Mouse (Mus musculus): ENCODE data around the gene Rtl10. TPM values are rescaled to one million over a fixed set of nuclear protein-coding genes. Genes with fewer than 3 reads are reported as not detected.

Rtl10 gene
- polyA plus RNA-seq, 1 experiment from 2014 or later = 5.4 TPM

DNA sequence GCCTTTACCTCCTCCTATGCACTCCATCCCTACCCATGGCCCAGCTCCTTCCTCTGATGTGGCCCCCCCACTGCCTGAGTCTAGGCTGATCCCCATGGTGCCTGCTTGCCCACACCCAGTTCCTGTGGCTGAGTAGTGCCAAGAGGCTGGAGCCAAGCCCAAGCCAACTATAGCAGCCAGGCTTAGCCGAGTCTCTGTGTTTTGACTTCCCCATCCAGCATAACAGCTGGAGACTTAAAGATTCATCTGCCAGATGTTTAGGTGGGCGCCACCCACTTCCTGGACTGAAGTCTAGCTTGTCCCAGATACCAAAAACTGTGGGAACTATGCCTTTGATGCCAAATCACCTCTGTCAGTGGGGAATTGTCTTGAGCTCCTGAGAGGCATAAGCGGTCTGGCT, 34.4 kb upstream of the Rtl10 start:
- no peak for ATAC-seq (ENCODE audit: borderline replicate concordance, extremely low read depth, low FRiP score, low TSS enrichment)
- Histone ChIP-seq H3K36me3 (peaks cover 2% of the 10 kb centered on the region; the same call in 1 of the 2 replicates), H3K4me2 (no peak overlapping the region), H3K4me1 (peaks cover 20% of the 10 kb centered on the region), H3K27ac (no peak overlapping the region), H3K4me3 (no peak overlapping the region), H3K9me3 (no peaks in the 10 kb centered on the region), H3K27me3 (no peaks in the 10 kb centered on the region), H3K9ac (no peak overlapping the region)
- WGBS = 49% methylated on average over 3 of the region's 3 CpGs

GRCm38 (mm10) chr16:18470829-18471228, 27.9 kb upstream of the Rtl10 start:
- H3K4me2 ChIP-seq = no peak overlapping the region
- WGBS = 36% methylated on average over 1 of the region's 1 CpGs
- no peak overlapping the region for H3K4me3 ChIP-seq
- no peaks in the 10 kb centered on the region for H3K9me3 ChIP-seq
- H3K36me3 ChIP-seq = peaks cover 5% of the 10 kb centered on the region; the same call in 1 of the 2 replicates
- H3K27me3 ChIP-seq = no peaks in the 10 kb centered on the region
- H3K4me1 ChIP-seq = peaks cover 10% of the 10 kb centered on the region
- no peak overlapping the region for H3K9ac ChIP-seq
- no peak overlapping the region for H3K27ac ChIP-seq
- no peak for ATAC-seq (ENCODE audit: borderline replicate concordance, extremely low read depth, low FRiP score, low TSS enrichment)

DNA sequence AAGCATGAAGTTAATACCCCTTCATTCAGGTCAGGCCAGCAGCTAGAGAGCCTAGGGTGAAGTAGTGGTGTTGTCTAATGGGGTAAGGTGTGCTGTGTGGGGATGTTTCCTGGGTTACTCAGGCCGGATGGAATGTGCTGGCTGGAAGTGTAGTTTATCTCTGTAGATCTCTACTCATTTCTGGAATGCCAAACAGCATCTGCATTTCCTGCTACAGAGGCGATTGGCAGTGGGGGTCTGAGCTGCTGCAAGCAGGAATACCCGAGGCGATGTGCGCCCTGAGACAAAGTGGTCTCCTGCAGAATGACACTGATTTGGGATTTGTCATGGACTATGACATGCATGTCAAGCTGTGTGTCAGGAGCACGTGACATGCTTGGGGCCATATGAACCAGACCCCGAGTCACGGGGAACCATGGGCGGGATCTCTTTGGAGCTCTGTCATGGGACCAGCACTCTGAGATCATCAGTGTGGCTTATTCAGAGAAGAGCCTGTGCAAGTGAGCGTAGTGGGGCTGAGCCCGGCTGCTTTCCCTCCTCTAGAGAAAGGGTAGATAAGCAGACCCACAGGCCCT, 27.2 kb upstream of the Rtl10 start:
- ATAC-seq (ENCODE audit: borderline replicate concordance, extremely low read depth, low FRiP score, low TSS enrichment) = no peak

GRCm38 (mm10) chr16:18471976-18472375, 26.7 kb upstream of the Rtl10 start:
- H3K36me3 ChIP-seq = peaks cover 5% of the 10 kb centered on the region; the same call in 1 of the 2 replicates
- no peak for ATAC-seq (ENCODE audit: borderline replicate concordance, extremely low read depth, low FRiP score, low TSS enrichment)
- H3K4me3 ChIP-seq = no peak overlapping the region
- no peak overlapping the region for H3K27ac ChIP-seq
- no peaks in the 10 kb centered on the region for H3K27me3 ChIP-seq
- 85% methylated on average over 6 of the region's 6 CpGs for WGBS
- H3K4me2 ChIP-seq = no peak overlapping the region
- H3K9ac ChIP-seq = no peak overlapping the region
- no peaks in the 10 kb centered on the region for H3K9me3 ChIP-seq
- peaks cover 10% of the 10 kb centered on the region for H3K4me1 ChIP-seq

More for the DNA sequence above, 27.2 kb upstream of the Rtl10 start:
- Histone ChIP-seq H3K27ac (no peak overlapping the region), H3K4me3 (no peak overlapping the region), H3K4me2 (no peak overlapping the region), H3K36me3 (peaks cover 5% of the 10 kb centered on the region; the same call in 1 of the 2 replicates), H3K27me3 (no peaks in the 10 kb centered on the region), H3K9ac (no peak overlapping the region), H3K9me3 (no peaks in the 10 kb centered on the region), H3K4me1 (peaks cover 10% of the 10 kb centered on the region)
- WGBS = 66% methylated on average over 11 of the region's 11 CpGs

DNA sequence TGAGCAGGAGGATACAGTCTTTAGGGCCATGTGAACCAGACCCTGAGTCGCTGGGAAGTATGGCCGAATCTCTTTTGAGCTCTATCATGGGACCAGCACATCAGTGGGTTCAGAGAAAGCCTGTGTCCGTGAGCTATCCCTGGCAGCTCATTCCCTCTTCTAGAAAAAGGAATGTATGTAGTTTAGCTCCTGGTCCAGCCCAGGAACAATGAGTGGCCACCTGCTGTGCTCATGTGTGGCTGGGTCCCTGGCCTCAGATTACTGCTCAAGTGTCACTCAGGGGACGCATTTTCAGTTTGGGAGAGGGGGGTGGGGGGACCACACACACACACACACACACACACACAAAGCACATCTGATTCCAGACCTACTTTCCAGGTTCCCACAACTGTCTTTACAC, 26.3 kb upstream of the Rtl10 start:
- Histone ChIP-seq H3K36me3 (peaks cover 5% of the 10 kb centered on the region; the same call in 1 of the 2 replicates), H3K9me3 (no peaks in the 10 kb centered on the region), H3K4me2 (no peak overlapping the region), H3K9ac (no peak overlapping the region), H3K27me3 (no peaks in the 10 kb centered on the region), H3K27ac (no peak overlapping the region), H3K4me1 (peaks cover 10% of the 10 kb centered on the region), H3K4me3 (no peak overlapping the region)
- no peak for ATAC-seq (ENCODE audit: borderline replicate concordance, extremely low read depth, low FRiP score, low TSS enrichment)
- WGBS = 72% methylated on average over 4 of the region's 4 CpGs

GRCm38 (mm10) chr16:18472976-18473375, 25.7 kb upstream of the Rtl10 start:
- Histone ChIP-seq H3K9me3 (no peaks in the 10 kb centered on the region), H3K36me3 (peaks cover 5% of the 10 kb centered on the region; the same call in 1 of the 2 replicates), H3K4me1 (peaks cover 10% of the 10 kb centered on the region), H3K27ac (no peak overlapping the region), H3K4me2 (no peak overlapping the region), H3K9ac (no peak overlapping the region), H3K4me3 (no peak overlapping the region), H3K27me3 (no peaks in the 10 kb centered on the region)
- ATAC-seq (ENCODE audit: borderline replicate concordance, extremely low read depth, low FRiP score, low TSS enrichment) = 0 out of 2 replicates have a peak, but pooled peaks have one; percentile 55
- WGBS = 62% methylated on average over 8 of the region's 8 CpGs

DNA sequence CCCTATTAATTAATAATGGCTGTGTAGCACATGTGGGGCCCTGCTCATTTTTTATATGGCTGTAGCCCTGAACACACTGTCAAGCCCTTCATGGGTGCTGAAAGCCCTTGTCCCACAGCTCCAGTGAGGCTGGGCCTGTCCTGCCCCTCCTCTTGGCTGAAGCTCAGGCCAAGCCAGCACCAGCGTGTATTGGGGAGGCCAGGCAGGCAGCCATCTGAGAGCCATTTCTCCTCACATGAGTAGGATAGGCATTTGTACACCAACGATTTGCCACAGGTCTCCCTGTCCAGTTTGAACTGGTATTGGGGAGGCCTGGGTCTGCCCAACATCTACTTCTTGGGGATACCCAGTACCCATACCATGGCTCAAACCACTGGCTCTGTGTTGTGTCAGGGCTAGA, 24.7 kb upstream of the Rtl10 start:
- Histone ChIP-seq H3K4me3 (no peak overlapping the region), H3K36me3 (peaks cover 5% of the 10 kb centered on the region; the same call in 1 of the 2 replicates), H3K27ac (no peak overlapping the region), H3K9me3 (no peaks in the 10 kb centered on the region), H3K4me1 (peaks cover 10% of the 10 kb centered on the region), H3K4me2 (no peak overlapping the region), H3K27me3 (no peaks in the 10 kb centered on the region), H3K9ac (no peak overlapping the region)
- no peak for ATAC-seq (ENCODE audit: borderline replicate concordance, extremely low read depth, low FRiP score, low TSS enrichment)
- 58% methylated on average over 2 of the region's 2 CpGs for WGBS

DNA sequence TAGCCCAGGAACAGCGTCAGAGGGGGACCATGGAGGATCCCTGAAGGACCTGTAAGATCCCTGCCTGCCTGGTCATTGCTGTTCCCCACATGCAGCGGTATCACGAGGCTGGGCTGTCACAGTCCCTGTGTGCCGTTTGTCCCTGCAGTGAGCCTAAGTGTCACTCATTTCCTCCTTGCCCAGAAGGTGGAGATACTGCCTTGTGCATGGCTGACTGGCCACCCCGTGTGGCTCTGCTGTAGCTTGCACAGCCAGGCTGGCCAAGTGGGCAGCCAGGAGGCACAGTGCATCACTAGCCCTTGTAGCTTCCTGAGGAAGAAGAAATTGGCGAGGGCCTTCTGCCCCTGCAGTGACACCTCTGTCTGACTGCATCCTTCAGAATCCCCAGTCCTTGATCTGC, 20.7 kb upstream of the Rtl10 start:
- H3K9me3 ChIP-seq = no peaks in the 10 kb centered on the region
- no peaks in the 10 kb centered on the region for H3K27me3 ChIP-seq
- no peak overlapping the region for H3K4me3 ChIP-seq
- no peak overlapping the region for H3K9ac ChIP-seq
- 60% methylated on average over 6 of the region's 6 CpGs for WGBS
- H3K27ac ChIP-seq = no peak overlapping the region
- ATAC-seq (ENCODE audit: borderline replicate concordance, extremely low read depth, low FRiP score, low TSS enrichment) = no peak
- no peaks in the 10 kb centered on the region for H3K36me3 ChIP-seq
- H3K4me2 ChIP-seq = no peak overlapping the region
- peaks cover 6% of the 10 kb centered on the region; the same call in 1 of the 2 replicates for H3K4me1 ChIP-seq

DNA sequence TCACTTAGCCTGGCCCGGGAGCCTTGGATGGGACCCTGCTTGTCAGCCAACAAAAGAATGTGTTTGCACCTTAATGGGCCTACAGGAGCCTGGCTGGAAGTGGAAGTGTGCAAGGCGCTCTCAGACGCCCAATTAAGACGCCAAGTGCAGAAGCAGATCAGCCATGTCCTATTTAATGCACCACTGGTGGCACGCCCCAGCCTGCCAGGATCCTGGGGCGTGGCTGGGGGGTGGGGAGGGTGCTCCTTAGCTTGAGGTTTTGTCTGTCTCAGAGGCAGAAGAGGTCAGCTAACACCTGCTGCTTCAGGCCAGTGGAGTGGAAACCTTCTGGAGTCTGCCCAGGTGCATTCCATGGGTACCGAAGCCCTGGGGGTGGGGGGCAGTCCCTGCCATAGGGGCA, 19.0 kb upstream of the Rtl10 start:
- H3K9me3 ChIP-seq = no peaks in the 10 kb centered on the region
- no peaks in the 10 kb centered on the region for H3K27me3 ChIP-seq
- no peak for ATAC-seq (ENCODE audit: borderline replicate concordance, extremely low read depth, low FRiP score, low TSS enrichment)
- 0 out of 2 replicates have a peak overlapping the region, but pooled peaks have one; percentile 9 for H3K27ac ChIP-seq
- H3K9ac ChIP-seq = no peak overlapping the region
- 0 out of 2 replicates have a peak, but pooled peaks cover 4% of the 10 kb centered on the region for H3K4me1 ChIP-seq
- no peaks in the 10 kb centered on the region for H3K36me3 ChIP-seq
- H3K4me2 ChIP-seq = no peak overlapping the region
- 48% methylated on average over 7 of the region's 7 CpGs for WGBS
- no peak overlapping the region for H3K4me3 ChIP-seq

DNA sequence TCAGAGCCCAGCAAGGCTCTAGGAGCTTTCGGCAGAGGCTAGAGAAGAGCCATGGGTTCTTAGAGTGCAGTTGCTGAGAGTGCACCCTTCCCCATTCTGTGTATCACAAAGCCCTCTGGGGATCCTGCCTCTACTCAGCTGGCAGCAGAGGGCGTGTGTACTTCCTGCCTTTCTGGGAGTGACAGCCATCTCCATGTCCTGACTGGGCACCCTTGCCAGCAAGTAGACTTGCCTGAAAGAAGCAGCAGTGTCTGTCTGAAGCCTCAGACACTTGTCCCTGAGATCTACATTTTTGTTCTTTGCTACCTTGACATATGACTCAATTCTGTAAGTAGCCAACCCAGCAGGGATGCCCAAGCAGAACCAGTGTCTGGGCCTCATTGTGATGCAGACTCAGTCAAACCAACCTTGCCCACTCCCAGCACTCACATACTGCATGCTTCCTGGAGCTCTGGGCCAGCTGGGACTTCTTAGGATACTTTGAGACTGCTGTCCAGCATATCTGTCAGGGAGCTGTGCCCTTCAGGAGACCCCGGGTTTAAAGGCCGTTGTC, 17.7 kb upstream of the Rtl10 start:
- no peaks in the 10 kb centered on the region for H3K27me3 ChIP-seq
- no peak overlapping the region for H3K9ac ChIP-seq
- no peak for ATAC-seq (ENCODE audit: borderline replicate concordance, extremely low read depth, low FRiP score, low TSS enrichment)
- H3K4me3 ChIP-seq = no peak overlapping the region
- no peak overlapping the region for H3K4me2 ChIP-seq
- WGBS = 68% methylated on average over 4 of the region's 4 CpGs
- H3K4me1 ChIP-seq = 0 out of 2 replicates have a peak, but pooled peaks cover 4% of the 10 kb centered on the region
- no peaks in the 10 kb centered on the region for H3K36me3 ChIP-seq
- H3K27ac ChIP-seq = no peak overlapping the region
- H3K9me3 ChIP-seq = no peaks in the 10 kb centered on the region

DNA sequence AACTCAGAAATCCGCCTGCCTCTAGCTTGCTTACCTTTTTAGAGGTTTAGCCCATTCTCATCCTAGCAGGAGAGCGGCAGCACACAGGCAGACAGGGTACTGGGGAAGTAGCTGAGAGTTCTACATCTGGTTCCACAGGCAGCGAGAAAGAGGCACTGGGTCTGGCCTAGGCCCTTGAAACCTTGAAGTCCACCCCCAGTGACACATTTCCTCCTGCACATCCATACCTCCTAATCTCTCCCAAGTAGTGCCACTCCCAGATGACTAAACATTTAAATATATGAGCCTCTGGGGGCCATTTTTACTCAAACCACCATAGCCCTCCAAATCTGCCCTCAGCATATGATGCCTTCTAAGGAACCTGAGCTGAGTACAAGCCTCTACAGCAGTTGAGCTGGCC, 16.3 kb upstream of the Rtl10 start:
- H3K9ac ChIP-seq = no peak overlapping the region
- no peak for ATAC-seq (ENCODE audit: borderline replicate concordance, extremely low read depth, low FRiP score, low TSS enrichment)
- H3K27ac ChIP-seq = no peak overlapping the region
- 0 out of 2 replicates have a peak, but pooled peaks cover 4% of the 10 kb centered on the region for H3K4me1 ChIP-seq
- no peaks in the 10 kb centered on the region for H3K9me3 ChIP-seq
- H3K27me3 ChIP-seq = no peaks in the 10 kb centered on the region
- 79% methylated on average over 3 of the region's 3 CpGs for WGBS
- H3K36me3 ChIP-seq = no peaks in the 10 kb centered on the region
- H3K4me2 ChIP-seq = no peak overlapping the region
- no peak overlapping the region for H3K4me3 ChIP-seq

- 69% methylated on average over 5 of the region's 5 CpGs for WGBS
- Histone ChIP-seq H3K27me3 (no peaks in the 10 kb centered on the region), H3K4me3 (no peak overlapping the region), H3K9ac (no peak overlapping the region), H3K4me2 (no peak overlapping the region), H3K9me3 (no peaks in the 10 kb centered on the region), H3K36me3 (no peaks in the 10 kb centered on the region), H3K27ac (no peak overlapping the region), H3K4me1 (0 out of 2 replicates have a peak, but pooled peaks cover 4% of the 10 kb centered on the region)
- ATAC-seq (ENCODE audit: borderline replicate concordance, extremely low read depth, low FRiP score, low TSS enrichment) = no peak
Measured at GRCm38 (mm10) chr16:18483839-18484238, 14.9 kb upstream of the Rtl10 start.

Data from lung, embryonic 15.5 days (tissue).